Mouse (Mus musculus) midbrain, embryonic 12.5 days (tissue): Measurements from ENCODE around the gene AL732309.1. TPM values are rescaled to one million over a fixed set of nuclear protein-coding genes. Genes with fewer than 3 reads are reported as not detected.
A peak's percentile ranks its signal among the peaks of the same experiment; 100 is the strongest.

ENCODE experiments used
- ATAC-seq: fragments of 200-750 bp; cut with Nextera tagmentation; 2 replicates; pipeline ENCODE4 v1.8.0; 2017; ENCODE audit warnings: low read depth, moderate TSS enrichment, moderate library complexity; ENCODE audit not compliant: low FRiP score
- H3K27ac ChIP-seq: fragments of 300-500 bp; sonication (generic); replicated peaks from 2 replicates; pipeline ENCODE4 v1.5.1; 2016; ENCODE audit warnings: mild to moderate bottlenecking
- H3K27me3 ChIP-seq: fragments of 300-500 bp; sonication (generic); 2 replicates; pipeline ENCODE4 v1.6.1; 2016; ENCODE audit warnings: mild to moderate bottlenecking
- H3K36me3 ChIP-seq: fragments of 300-500 bp; sonication (generic); 2 replicates; pipeline ENCODE4 v1.6.1; 2016
- H3K4me1 ChIP-seq: fragments of 300-500 bp; sonication (generic); 2 replicates; pipeline ENCODE4 v1.6.1; 2016
- H3K4me2 ChIP-seq: fragments of 300-500 bp; sonication (generic); replicated peaks from 2 replicates; pipeline ENCODE4 v1.6.1; 2016; ENCODE audit warnings: mild to moderate bottlenecking, moderate library complexity
- H3K4me3 ChIP-seq: fragments of 300-500 bp; sonication (generic); 2 replicates; pipeline ENCODE4 v1.5.1; 2016; ENCODE audit warnings: mild to moderate bottlenecking
- H3K9ac ChIP-seq: fragments of 300-500 bp; sonication (generic); replicated peaks from 2 replicates; pipeline ENCODE4 v1.6.1; 2016; ENCODE audit warnings: mild to moderate bottlenecking, moderate library complexity
- H3K9me3 ChIP-seq: fragments of 300-500 bp; sonication (generic); 2 replicates; pipeline ENCODE4 v1.6.1; 2016; ENCODE audit warnings: mild to moderate bottlenecking
- WGBS: fragments of 180-500 bp; shearing (Covaris S2); methylation state at CpG from one replicate; pipeline ENCODE4 v1.1.7; 2016; 5-methylcytosine and 5-hydroxymethylcytosine counted together
- polyA plus RNA-seq: library from polyadenylated mRNA; unstranded; fragments of >200 nt; fragmentation: Nextera tagmentation; extraction: Ambion mirVana; gene quantifications from 2 replicates; pipeline ENCODE4 v1.2.1, GENCODE M21; 2016

Gene AL732309.1
- polyA plus RNA-seq, 1 experiment from 2014 or later = 5.1 TPM

DNA sequence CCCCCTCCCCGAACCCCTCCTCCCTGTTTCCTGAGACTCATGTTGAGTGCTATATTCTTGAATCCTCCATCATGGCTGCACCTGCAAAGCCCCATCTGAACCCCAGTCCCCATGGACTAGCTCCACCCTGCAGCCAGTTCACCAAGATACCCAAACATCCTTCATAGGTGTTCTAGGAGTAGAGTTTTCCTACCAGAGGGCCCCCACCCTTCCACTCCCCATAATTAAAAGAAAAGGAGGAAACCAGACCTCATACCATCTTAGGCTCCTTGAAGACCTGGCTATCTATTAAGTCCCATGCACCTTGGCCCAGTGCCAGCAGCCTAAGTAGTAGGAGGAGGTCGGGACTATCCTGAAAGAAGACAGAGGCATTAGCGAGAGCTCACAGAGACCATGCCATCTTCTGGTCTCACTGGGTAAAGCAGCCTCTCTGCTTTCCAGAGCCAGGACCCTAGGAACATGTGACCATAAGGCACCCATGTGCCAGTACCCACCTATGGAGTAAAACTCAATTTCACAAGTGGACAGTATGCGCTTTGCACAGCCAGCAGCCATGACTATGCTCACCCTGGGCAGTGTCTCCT lies 42.9 kb downstream of the AL732309.1 start:
- no peak; the same call in 1 of the 2 replicates for ATAC-seq
- 66% methylated on average over 4 of the region's 4 CpGs for WGBS
- H3K9ac ChIP-seq = no peak overlapping the region
- no peaks in the 10 kb centered on the region for H3K9me3 ChIP-seq
- no peak overlapping the region for H3K4me3 ChIP-seq
- H3K36me3 ChIP-seq = peaks cover 90% of the 10 kb centered on the region
- H3K27ac ChIP-seq = no peak overlapping the region
- no peaks in the 10 kb centered on the region for H3K27me3 ChIP-seq
- no peak overlapping the region for H3K4me2 ChIP-seq
- H3K4me1 ChIP-seq = no peaks in the 10 kb centered on the region; the same call in 1 of the 2 replicates

DNA sequence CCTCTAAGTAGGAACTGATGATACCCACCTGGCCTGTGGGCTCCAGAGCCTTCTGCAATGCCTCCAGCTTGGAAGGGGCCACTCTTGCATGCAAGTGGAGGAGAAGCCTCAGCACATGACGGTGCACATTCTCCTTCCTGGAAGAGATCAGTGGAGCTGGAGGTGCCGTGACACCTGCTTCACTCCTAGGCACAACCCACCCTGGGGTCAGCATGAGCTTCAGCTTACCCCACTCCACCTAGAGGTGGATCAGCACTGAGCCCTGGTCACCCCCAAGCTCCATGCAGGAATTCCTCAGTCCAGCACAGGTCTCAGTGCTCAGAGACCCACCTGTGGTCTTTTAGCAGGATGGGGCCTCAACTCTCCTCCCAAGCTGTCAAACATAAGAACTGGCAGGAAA lies 46.0 kb downstream of the AL732309.1 start:
- ATAC-seq = no peak
- no peaks in the 10 kb centered on the region for H3K9me3 ChIP-seq
- H3K4me1 ChIP-seq = peaks cover 6% of the 10 kb centered on the region; the same call in 1 of the 2 replicates
- 94% methylated on average over 2 of the region's 2 CpGs for WGBS
- H3K27me3 ChIP-seq = peaks cover 22% of the 10 kb centered on the region
- H3K27ac ChIP-seq = no peak overlapping the region
- no peak overlapping the region for H3K4me3 ChIP-seq
- no peak overlapping the region for H3K4me2 ChIP-seq
- H3K9ac ChIP-seq = no peak overlapping the region
- peaks cover 62% of the 10 kb centered on the region for H3K36me3 ChIP-seq

DNA sequence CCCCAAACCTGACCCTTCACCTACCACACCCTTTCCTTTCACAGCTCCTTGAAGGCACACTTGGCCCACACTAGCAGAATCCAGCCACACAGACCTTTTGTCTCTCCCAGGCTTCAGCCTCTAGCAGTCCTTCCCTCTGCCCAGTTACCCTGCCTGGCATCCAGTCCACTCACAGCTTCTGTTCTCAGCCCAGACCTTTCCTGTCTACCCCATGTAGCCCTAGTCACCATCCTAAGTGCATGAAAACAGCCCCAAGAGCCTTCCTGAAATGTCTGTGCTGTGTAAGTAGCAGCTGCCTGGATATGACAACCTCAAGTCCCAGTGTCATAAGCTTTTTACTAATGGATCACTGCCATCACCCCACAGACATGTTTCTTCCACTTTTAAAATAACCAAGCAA lies 48.7 kb downstream of the AL732309.1 start:
- Histone ChIP-seq H3K27ac (no peak overlapping the region), H3K4me3 (no peak overlapping the region), H3K27me3 (peaks cover 44% of the 10 kb centered on the region), H3K4me1 (peaks cover 12% of the 10 kb centered on the region), H3K9me3 (no peaks in the 10 kb centered on the region), H3K9ac (no peak overlapping the region), H3K36me3 (peaks cover 35% of the 10 kb centered on the region), H3K4me2 (no peak overlapping the region)
- ATAC-seq = no peak

GRCm38 (mm10) chr2:25197191-25197590 lies 49.5 kb downstream of the AL732309.1 start:
- Histone ChIP-seq H3K27ac (no peak overlapping the region; the same call in 1 of the 2 replicates), H3K27me3 (peaks cover 44% of the 10 kb centered on the region), H3K4me3 (no peak overlapping the region), H3K36me3 (peaks cover 28% of the 10 kb centered on the region), H3K9me3 (no peaks in the 10 kb centered on the region), H3K4me2 (no peak overlapping the region), H3K9ac (no peak overlapping the region), H3K4me1 (peaks cover 12% of the 10 kb centered on the region)
- no peak for ATAC-seq
- 14% methylated on average over 2 of the region's 2 CpGs for WGBS

DNA sequence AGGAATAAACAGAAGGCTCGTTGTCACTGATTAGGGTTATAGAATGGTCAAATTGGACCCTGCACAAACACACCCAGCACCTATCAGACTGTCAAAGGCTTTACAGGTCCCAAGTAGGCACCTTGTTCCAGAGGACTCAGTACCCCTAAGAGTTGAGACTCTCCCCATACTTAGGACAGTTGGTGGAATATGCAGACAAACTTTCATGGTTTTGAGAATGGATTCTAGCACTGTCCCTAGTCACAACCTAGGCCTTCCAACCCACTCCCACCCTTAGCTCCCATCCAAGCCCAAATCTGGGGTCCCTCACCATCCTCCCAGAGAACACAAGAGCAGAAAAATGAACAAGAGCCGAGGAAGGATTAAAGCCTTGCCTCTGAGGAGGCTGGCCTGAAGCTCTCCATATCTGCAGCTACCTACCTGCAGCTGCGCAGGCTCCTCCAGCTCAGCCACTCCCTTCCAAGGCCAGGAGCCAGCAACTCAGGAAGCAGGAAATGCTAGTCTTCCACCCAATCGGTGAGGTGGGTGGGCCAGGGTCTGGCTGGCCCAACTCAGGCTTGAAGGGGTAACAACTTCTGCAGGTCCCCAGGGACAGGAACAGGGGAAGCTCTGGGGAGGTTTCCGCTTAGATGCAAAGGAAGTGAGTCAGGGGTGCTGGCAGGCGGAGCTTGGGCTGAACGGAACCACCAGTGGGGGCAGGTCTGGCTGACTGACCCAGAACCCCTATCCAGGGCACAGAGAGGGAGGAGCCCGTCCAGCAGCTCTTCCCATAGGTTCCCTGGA lies 50.3 kb downstream of the AL732309.1 start, which contains the start of gene Tor4a:
Gene Tor4a, minus strand, starts transcription at position 715 of the 783 bp plus-strand sequence.
- H3K36me3 ChIP-seq = peaks cover 19% of the 10 kb centered on the region
- H3K9ac ChIP-seq = no peak within 1 kb of the TSS
- 15% methylated on average over 8 of the region's 8 CpGs for WGBS
- peak within 1 kb of the TSS; percentile 21; the same call in 1 of the 2 replicates for H3K4me2 ChIP-seq
- H3K9me3 ChIP-seq = no peaks in the 10 kb centered on the region
- peaks cover 44% of the 10 kb centered on the region for H3K27me3 ChIP-seq
- 0 out of 2 replicates have a peak within 1 kb of the TSS, but pooled peaks have one; percentile 3 for H3K4me3 ChIP-seq
- no peak within 1 kb of the TSS; the same call in 1 of the 2 replicates for H3K27ac ChIP-seq
- no peak for ATAC-seq
- peaks cover 12% of the 10 kb centered on the region for H3K4me1 ChIP-seq

GRCm38 (mm10) chr2:25195211-25196156 lies 51.2 kb downstream of the AL732309.1 start:
- Histone ChIP-seq H3K4me1 (peaks cover 12% of the 10 kb centered on the region), H3K4me2 (peak overlapping the region; percentile 21; the same call in 1 of the 2 replicates), H3K9ac (no peak overlapping the region), H3K27me3 (peaks cover 44% of the 10 kb centered on the region), H3K9me3 (no peaks in the 10 kb centered on the region), H3K27ac (no peak overlapping the region), H3K36me3 (peaks cover 11% of the 10 kb centered on the region), H3K4me3 (0 out of 2 replicates have a peak overlapping the region, but pooled peaks have one; percentile 3)
- no peak for ATAC-seq
- WGBS = 21% methylated on average over 55 of the region's 55 CpGs

Other genes starting within 250 kb of the AL732309.1 start
- 102 and 104 TPM in 2 replicates for gene Nsmf, start 192.5 kb downstream of the AL732309.1 start, polyA plus RNA-seq
- gene Entpd8, start 166.6 kb downstream of the AL732309.1 start, polyA plus RNA-seq = not detected in 2 replicates
- not detected in 2 replicates for gene Noxa1, start 151.7 kb downstream of the AL732309.1 start, polyA plus RNA-seq
- gene Nrarp, start 66.1 kb downstream of the AL732309.1 start, polyA plus RNA-seq = 91.2 and 92.1 TPM in 2 replicates
- gene Tor4a, start 50.0 kb downstream of the AL732309.1 start, polyA plus RNA-seq = 1.4 and 1.6 TPM in 2 replicates
- 118 and 123 TPM in 2 replicates for gene Nelfb, start 35.4 kb downstream of the AL732309.1 start, polyA plus RNA-seq
- not detected in 2 replicates for gene Stpg3, start 32.2 kb downstream of the AL732309.1 start, polyA plus RNA-seq
- gene Fam166a, start 28.1 kb downstream of the AL732309.1 start, polyA plus RNA-seq = 0.21 and 1.6 TPM in 2 replicates
- 460 and 476 TPM in 2 replicates for gene Tubb4b, start 22.2 kb downstream of the AL732309.1 start, polyA plus RNA-seq
- not detected in 2 replicates for gene Slc34a3, start 12.5 kb downstream of the AL732309.1 start, polyA plus RNA-seq
- gene Rnf224, start 10.1 kb downstream of the AL732309.1 start, polyA plus RNA-seq = not detected in 2 replicates
- gene Rnf208, start 4.6 kb downstream of the AL732309.1 start, polyA plus RNA-seq = 31.9 and 35.3 TPM in 2 replicates
- gene Cysrt1, start 4.4 kb downstream of the AL732309.1 start, polyA plus RNA-seq = not detected in 2 replicates
- 20.6 and 23.6 TPM in 2 replicates for gene Tmem203, start 8.6 kb upstream of the AL732309.1 start, polyA plus RNA-seq
- gene Tprn, start 15.8 kb upstream of the AL732309.1 start, polyA plus RNA-seq = 10.1 and 10.2 TPM in 2 replicates
- gene Ssna1, start 25.6 kb upstream of the AL732309.1 start, polyA plus RNA-seq = 210 and 216 TPM in 2 replicates
- gene Anapc2, start 25.6 kb upstream of the AL732309.1 start, polyA plus RNA-seq = 143 and 144 TPM in 2 replicates
- gene Tmem210, start 41.3 kb upstream of the AL732309.1 start, polyA plus RNA-seq = not detected in 2 replicates
- gene Lrrc26, start 43.1 kb upstream of the AL732309.1 start, polyA plus RNA-seq = not detected in 2 replicates
- 6.1 and 8.2 TPM in 2 replicates for gene Grin1, start 72.3 kb upstream of the AL732309.1 start, polyA plus RNA-seq
- 72.2 and 72.9 TPM in 2 replicates for gene Man1b1, start 85.5 kb upstream of the AL732309.1 start, polyA plus RNA-seq
- gene Dpp7, start 109.5 kb upstream of the AL732309.1 start, polyA plus RNA-seq = 19.5 and 20.5 TPM in 2 replicates
- 2.9 and 7.4 TPM in 2 replicates for gene Uap1l1, start 118.8 kb upstream of the AL732309.1 start, polyA plus RNA-seq
- gene Sapcd2, start 125.5 kb upstream of the AL732309.1 start, polyA plus RNA-seq = 52.1 and 52.3 TPM in 2 replicates
- gene Entpd2, start 149.0 kb upstream of the AL732309.1 start, polyA plus RNA-seq = 0.20 TPM in 2 replicates
- gene Npdc1, start 152.5 kb upstream of the AL732309.1 start, polyA plus RNA-seq = 216 and 221 TPM in 2 replicates
- 0.09 TPM in 1 of 2 replicates, not detected in the other for gene Fut7, start 176.4 kb upstream of the AL732309.1 start, polyA plus RNA-seq
- 9.4 and 10.3 TPM in 2 replicates for gene Abca2, start 181.8 kb upstream of the AL732309.1 start, polyA plus RNA-seq
- gene Clic3, start 210.0 kb upstream of the AL732309.1 start, polyA plus RNA-seq = 2.5 and 2.9 TPM in 2 replicates
- gene Paxx, start 214.2 kb upstream of the AL732309.1 start, polyA plus RNA-seq = 42.9 and 48.6 TPM in 2 replicates
- 1.5 and 1.8 TPM in 2 replicates for gene Ptgds, start 223.2 kb upstream of the AL732309.1 start, polyA plus RNA-seq
- not detected in 2 replicates for gene Lcn12, start 247.0 kb upstream of the AL732309.1 start, polyA plus RNA-seq